Mouse (Mus musculus): ENCODE results near the gene Tek. TPM values are rescaled to one million over a fixed set of nuclear protein-coding genes. Genes with fewer than 3 reads are reported as not detected.
"Not testable (repeated sequence)": the region's sequence is repeated elsewhere in the genome, so short reads cannot be mapped to it uniquely, and the experiment has no call there.

Tek gene
- not detected for polyA plus RNA-seq (2017; shearing (Covaris generic))

DNA sequence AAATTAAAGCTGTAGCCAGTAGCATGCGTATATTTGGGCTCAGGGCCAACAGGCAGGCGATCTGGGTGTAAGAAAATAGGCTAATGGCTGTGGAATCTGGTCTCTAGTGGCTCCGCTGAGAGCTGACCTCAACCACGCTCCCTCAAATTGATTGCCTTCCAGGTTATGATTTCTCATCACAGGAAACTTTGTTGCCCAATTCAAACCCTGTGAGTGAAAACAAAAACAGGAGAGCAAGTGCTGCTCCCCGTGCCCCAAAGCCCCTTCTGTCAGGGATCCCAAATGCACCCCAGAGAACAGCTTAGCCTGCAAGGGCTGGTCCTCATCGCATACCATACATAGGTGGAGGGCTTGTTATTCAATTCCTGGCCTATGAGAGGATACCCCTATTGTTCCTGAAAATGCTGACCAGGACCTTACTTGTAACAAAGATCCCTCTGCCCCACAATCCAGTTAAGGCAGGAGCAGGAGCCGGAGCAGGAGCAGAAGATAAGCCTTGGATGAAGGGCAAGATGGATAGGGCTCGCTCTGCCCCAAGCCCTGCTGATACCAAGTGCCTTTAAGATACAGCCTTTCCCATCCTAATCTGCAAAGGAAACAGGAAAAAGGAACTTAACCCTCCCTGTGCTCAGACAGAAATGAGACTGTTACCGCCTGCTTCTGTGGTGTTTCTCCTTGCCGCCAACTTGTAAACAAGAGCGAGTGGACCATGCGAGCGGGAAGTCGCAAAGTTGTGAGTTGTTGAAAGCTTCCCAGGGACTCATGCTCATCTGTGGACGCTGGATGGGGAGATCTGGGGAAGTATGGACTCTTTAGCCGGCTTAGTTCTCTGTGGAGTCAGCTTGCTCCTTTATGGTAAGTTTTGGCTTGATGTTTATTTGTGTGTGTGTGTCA lies at the start of gene Tek:
Tek (plus strand) TSS at position 452 of the 894 bp plus-strand sequence.
- ATAC-seq = no peak

- ATAC-seq = not testable (repeated sequence)
These were observed 49.3 kb upstream of the Tek start for GRCm38 (mm10) chr4:94689804-94690203.

DNA sequence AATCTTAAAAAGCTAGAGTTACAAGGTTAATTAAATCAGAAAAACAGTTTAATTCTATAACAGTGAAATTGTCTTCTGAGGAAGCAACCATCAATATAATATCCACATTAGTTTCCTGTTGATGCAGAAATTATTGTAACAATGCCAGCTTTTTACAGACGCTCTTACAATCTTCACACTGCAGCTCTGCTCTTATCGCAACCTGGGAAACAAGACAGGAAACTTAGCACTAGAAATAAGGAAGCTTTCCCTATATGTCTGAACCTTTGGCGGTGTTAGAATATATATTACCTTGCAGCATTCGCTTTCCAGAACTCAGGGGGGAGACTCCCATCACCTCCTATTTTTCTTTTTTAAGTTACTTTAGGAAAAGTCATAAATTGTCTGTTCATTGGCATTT lies 48.0 kb upstream of the Tek start:
- ATAC-seq = no peak

- ATAC-seq = no peak
These were observed 46.9 kb upstream of the Tek start for GRCm38 (mm10) chr4:94692175-94692574.

DNA sequence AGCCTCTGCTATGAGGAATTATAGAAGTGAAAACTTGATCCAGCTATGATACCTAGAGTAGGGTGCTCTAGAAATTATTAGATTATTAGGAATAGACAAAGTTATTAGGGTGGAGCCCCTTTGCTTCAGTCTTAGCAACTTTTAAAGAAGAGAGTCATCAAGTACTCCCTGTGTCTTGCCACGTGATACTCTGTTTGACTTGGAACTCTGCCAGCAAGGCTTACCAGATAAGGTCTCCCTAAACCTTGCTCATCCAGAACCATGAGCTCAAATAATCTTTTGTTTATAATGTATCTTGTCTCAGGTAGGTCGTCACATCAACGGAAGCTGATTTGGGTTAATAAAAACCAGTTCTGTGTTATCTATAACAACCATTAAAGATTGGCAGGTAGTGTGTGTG lies 42.7 kb upstream of the Tek start:
- ATAC-seq = no peak

- no peak for ATAC-seq
These were observed 28.1 kb upstream of the Tek start for GRCm38 (mm10) chr4:94711002-94711401.

DNA sequence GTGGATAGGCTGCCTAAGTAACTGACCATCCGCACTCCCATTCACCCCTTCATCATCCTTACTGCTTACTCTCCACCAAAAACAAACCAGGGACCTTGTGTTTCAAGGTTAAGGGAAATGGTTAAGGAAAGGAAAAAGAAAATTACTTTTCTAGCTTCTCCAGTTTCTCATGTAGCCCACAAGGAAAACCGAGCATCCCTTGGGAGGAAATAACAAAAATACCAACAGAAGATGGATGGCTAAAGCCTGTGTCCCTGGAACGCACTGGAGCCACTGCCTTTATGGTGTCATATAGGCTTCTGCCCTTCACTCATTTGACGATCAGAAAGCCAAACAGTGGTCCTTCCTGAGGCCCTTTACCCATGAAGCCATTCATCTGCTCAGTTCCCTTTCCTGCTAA lies 27.7 kb upstream of the Tek start:
- ATAC-seq = no peak

DNA sequence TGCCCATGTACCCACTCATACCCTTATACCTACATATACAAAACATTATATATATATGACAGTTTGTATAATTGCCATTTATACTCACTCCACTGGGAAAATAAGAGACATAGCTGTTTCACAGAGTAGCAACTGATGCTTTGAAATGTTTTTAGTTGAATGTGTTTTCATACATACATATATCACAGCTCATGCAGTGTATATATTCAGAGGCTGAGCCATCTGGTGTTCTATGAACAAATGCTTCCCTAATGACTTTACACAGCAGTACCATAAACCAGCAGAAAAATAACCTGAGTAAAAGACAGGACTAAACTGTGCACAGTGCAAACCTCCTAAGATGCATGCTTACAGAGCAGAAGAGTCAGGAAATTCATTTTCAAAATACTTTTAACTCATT lies 25.3 kb upstream of the Tek start:
- no peak for ATAC-seq

GRCm38 (mm10) chr4:94715166-94715565 lies 23.9 kb upstream of the Tek start:
- ATAC-seq = no peak

DNA sequence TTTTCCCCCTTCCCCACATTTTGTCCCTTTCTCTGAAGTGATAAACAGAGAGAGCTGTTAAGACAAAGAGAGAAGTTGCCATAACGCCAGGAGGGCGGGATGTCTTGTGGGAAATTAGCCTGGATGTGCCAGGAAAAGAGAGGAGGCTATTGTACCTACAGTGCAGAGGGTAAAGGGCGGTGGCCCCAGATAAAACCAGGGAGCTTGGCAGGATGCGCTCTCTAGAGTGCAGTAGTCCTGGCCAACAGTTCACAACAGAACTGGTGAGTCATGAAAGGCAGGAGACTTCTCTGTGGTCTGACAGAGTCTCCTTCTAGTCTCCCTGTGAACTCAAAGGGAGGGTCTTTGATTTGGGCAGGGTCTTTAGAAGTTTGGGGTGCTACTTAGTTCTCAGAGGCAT lies 13.3 kb upstream of the Tek start:
- no peak for ATAC-seq

- no peak for ATAC-seq
These were observed 6.4 kb upstream of the Tek start for GRCm38 (mm10) chr4:94732721-94733120.

DNA sequence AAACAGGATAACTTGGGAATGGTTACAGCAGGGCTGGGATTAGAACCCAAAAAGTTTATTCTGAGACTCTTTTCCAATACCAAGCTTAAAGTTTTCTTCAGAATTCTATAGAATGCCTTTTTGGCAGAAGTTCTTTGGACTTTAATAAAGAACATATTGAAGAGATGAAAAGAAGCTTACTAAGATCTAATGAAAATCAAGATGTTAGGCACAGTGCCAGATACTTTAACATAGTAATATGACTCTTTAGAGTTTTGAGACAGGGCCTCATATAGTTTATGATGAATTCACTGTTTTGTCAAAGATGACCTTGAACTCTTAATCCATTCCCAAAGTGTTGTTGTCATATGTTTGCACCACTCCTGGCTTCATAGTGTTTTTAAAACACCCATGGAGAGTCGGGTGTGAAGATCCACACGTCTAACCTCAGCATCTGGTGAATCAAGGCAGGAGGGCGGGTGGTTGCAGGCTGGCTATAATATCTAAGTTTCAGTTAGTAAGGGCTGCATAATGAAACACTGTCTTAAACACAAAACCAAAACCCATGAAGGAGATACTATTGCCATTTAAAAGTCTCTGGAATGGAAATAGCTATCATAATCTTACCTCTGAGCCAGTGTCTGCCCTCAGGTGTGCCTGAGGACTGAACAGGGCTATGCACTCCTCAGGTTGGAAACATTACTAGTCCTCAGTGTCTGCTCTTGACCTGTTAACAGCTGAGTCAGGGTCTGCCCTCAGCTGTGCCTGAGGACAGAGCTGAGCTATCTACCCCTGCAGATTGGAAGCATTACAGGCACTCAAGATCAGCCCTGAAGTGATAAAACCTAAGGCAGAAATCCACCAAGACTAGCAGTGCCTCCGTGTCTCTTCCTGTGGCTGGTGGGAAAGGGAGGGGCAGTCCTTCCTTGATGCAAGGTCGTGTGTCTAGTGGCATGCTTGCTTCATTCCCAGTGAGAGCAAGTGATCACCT lies 1.5 kb upstream of the Tek start:
- ATAC-seq = no peak

- ATAC-seq = no peak
These were observed 2.7 kb downstream of the Tek start for GRCm38 (mm10) chr4:94741824-94742223.

GRCm38 (mm10) chr4:94745749-94746148 lies 6.7 kb downstream of the Tek start:
- ATAC-seq = no peak

GRCm38 (mm10) chr4:94746387-94746811 lies 7.3 kb downstream of the Tek start:
- no peak for ATAC-seq

GRCm38 (mm10) chr4:94747338-94747737 lies 8.2 kb downstream of the Tek start:
- no peak for ATAC-seq

GRCm38 (mm10) chr4:94752512-94752911 lies 13.4 kb downstream of the Tek start:
- no peak for ATAC-seq

GRCm38 (mm10) chr4:94765217-94765616 lies 26.1 kb downstream of the Tek start:
- no peak for ATAC-seq

DNA sequence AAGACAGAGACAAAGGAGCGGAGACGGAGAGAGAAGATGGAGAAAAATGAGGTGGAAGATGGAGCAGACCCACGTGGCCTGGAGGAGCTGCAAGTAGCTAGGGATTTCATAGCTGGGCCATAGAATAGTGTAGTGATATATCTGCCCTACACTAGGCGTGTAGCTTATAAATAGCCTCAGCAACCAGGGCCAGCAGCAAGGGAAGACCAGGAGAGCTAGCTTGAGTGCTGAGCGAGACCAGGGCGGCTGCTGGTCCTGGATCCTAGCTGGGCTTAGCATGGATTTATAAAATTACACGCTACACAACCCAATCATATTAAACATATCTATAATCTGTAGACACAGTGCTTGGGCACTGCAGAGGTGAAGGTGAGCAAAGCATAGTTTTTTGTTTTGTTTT lies 27.1 kb downstream of the Tek start:
- no peak for ATAC-seq

- ATAC-seq = no peak
These were observed 29.5 kb downstream of the Tek start for GRCm38 (mm10) chr4:94768624-94769023.

DNA sequence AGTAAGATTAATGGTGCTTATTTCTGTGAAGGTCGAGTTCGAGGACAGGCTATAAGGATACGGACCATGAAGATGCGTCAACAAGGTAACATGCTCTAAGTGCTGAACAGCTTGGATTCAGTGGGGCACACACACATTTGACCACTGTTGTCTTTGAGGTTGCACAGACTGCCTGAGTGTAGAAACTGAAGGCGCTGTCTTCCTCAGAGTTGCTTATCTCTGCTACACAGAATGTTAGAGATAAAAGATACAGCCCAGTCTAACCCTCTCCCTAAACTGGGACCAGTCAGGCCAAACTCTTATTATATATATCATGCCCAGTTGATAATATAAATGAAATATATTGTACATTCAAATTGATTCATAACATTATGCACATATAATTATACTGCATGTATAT lies 42.0 kb downstream of the Tek start:
- no peak for ATAC-seq

- no peak for ATAC-seq
These were observed 46.8 kb downstream of the Tek start for GRCm38 (mm10) chr4:94785921-94786320.

GRCm38 (mm10) chr4:94803187-94803586 lies 64.1 kb downstream of the Tek start:
- no peak for ATAC-seq
